Mouse (Mus musculus) forebrain, embryonic 11.5 days (tissue): ENCODE data around the gene Uap1l1. TPM values are rescaled to one million over a fixed set of nuclear protein-coding genes. Genes with fewer than 3 reads are reported as not detected.

ENCODE experiments used
- ATAC-seq: fragments of 200-750 bp; cut with Nextera tagmentation; replicated peaks from 2 replicates; pipeline ENCODE4 v1.8.0; 2017; ENCODE audit warnings: moderate TSS enrichment; ENCODE audit not compliant: low FRiP score
- DNase-seq: peaks from one replicate; pipeline ENCODE4 v3.0.0-alpha.2; 2017; ENCODE audit warnings: low spot score
- H3K27ac ChIP-seq: fragments of 300-500 bp; sonication (generic); 2 replicates; pipeline ENCODE4 v1.5.1; 2014; ENCODE audit warnings: low read depth, low read length
- H3K27me3 ChIP-seq: fragments of 300-500 bp; sonication (generic); 2 replicates; pipeline ENCODE4 v1.6.1; 2014; ENCODE audit warnings: mild to moderate bottlenecking, low read length, mixed read lengths; ENCODE audit not compliant: control insufficient read depth, insufficient read depth
- H3K36me3 ChIP-seq: fragments of 300-500 bp; sonication (generic); 2 replicates; pipeline ENCODE4 v1.6.1; 2014; ENCODE audit warnings: mild to moderate bottlenecking, low read length, moderate library complexity, mixed read lengths; ENCODE audit not compliant: control insufficient read depth, insufficient read depth
- H3K4me1 ChIP-seq: fragments of 300-500 bp; sonication (generic); replicated peaks from 2 replicates; pipeline ENCODE4 v1.6.1; 2014; ENCODE audit warnings: low read length, mixed read lengths; ENCODE audit not compliant: control insufficient read depth, insufficient read depth
- H3K4me2 ChIP-seq: fragments of 300-500 bp; sonication (generic); 2 replicates; pipeline ENCODE4 v1.6.1; 2014; ENCODE audit warnings: low read depth, mild to moderate bottlenecking, low read length, moderate library complexity, mixed read lengths; ENCODE audit not compliant: severe bottlenecking
- H3K4me3 ChIP-seq: fragments of 300-500 bp; sonication (generic); 2 replicates; pipeline ENCODE4 v1.5.1; 2014; ENCODE audit warnings: low read depth, low read length
- H3K9ac ChIP-seq: fragments of 300-500 bp; sonication (generic); 2 replicates; pipeline ENCODE4 v1.6.1; 2014; ENCODE audit warnings: low read length
- H3K9me3 ChIP-seq: fragments of 300-500 bp; sonication (generic); 2 replicates; pipeline ENCODE4 v1.6.1; 2016; ENCODE audit warnings: low read length, mixed read lengths; ENCODE audit not compliant: control insufficient read depth
- WGBS: fragments of 180-500 bp; shearing (Covaris S2); extraction: QIAGEN DNeasy Blood & Tissue Kit; methylation state at CpG from one replicate; pipeline ENCODE4 v1.1.7; 2014; 5-methylcytosine and 5-hydroxymethylcytosine counted together
- polyA plus RNA-seq: library from polyadenylated mRNA; unstranded; fragments of >200 nt; fragmentation: Nextera tagmentation; extraction: Ambion mirVana; gene quantifications from 2 replicates; pipeline ENCODE4 v1.2.1, GENCODE M21; 2014

Gene Uap1l1
- polyA plus RNA-seq, 1 experiment from 2014 or later, result 3.1 TPM

DNA sequence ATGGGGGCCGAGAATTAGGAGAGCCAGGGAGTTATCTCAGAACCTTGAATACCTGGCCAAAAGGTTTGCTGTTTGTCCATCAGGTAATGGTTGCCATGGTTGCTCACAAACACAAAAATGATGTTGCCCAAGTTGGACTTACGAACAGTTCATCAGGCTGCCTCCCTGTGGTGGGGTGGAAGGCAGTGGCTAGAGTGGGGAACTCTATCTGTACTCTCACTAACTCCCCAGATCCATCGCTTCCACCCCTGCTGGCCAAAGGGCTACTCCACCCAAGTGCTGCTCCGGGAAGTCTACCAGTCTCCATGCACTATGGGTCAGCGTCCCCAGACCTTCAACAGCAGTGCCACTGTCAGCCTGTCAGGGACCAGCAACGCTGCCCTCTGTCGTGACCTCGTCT, 33.6 kb upstream of the Uap1l1 start, which contains the start of gene Npdc1:
Gene Npdc1 (plus strand): TSS at position 301 of the 400 bp plus-strand sequence.
- Histone ChIP-seq H3K9ac (no peak within 1 kb of the TSS), H3K4me3 (no peak within 1 kb of the TSS), H3K27ac (no peak within 1 kb of the TSS), H3K4me1 (peaks cover 6% of the 10 kb centered on the region), H3K27me3 (peaks cover 41% of the 10 kb centered on the region), H3K9me3 (no peaks in the 10 kb centered on the region), H3K36me3 (no peaks in the 10 kb centered on the region), H3K4me2 (no peak within 1 kb of the TSS)
- WGBS, result 64% methylated on average over 8 of the region's 8 CpGs
- DNase-seq (no peak), ATAC-seq (no peak)

GRCm38 (mm10) chr2:25398065-25398464, 32.6 kb upstream of the Uap1l1 start:
- ATAC-seq (no peak), DNase-seq (no peak)
- Histone ChIP-seq H3K4me1 (peaks cover 6% of the 10 kb centered on the region), H3K9me3 (no peaks in the 10 kb centered on the region), H3K27ac (no peak overlapping the region), H3K27me3 (peaks cover 41% of the 10 kb centered on the region), H3K36me3 (no peaks in the 10 kb centered on the region), H3K4me3 (no peak overlapping the region), H3K4me2 (no peak overlapping the region), H3K9ac (no peak overlapping the region)
- 92% methylated on average over 7 of the region's 7 CpGs for WGBS

- ATAC-seq (no peak), DNase-seq (no peak)
- Histone ChIP-seq H3K4me1 (peaks cover 6% of the 10 kb centered on the region), H3K4me3 (no peak overlapping the region), H3K9me3 (no peaks in the 10 kb centered on the region), H3K9ac (no peak overlapping the region), H3K36me3 (no peaks in the 10 kb centered on the region), H3K27ac (no peak overlapping the region), H3K4me2 (no peak overlapping the region), H3K27me3 (peaks cover 41% of the 10 kb centered on the region)
- WGBS, result 79% methylated on average over 1 of the region's 1 CpGs
Observed at GRCm38 (mm10) chr2:25397010-25397409, 31.5 kb upstream of the Uap1l1 start.

GRCm38 (mm10) chr2:25396597-25396983, 31.1 kb upstream of the Uap1l1 start:
- H3K9ac ChIP-seq, result no peak overlapping the region
- peaks cover 6% of the 10 kb centered on the region for H3K4me1 ChIP-seq
- H3K9me3 ChIP-seq, result no peaks in the 10 kb centered on the region
- no peak overlapping the region for H3K27ac ChIP-seq
- H3K36me3 ChIP-seq, result no peaks in the 10 kb centered on the region
- DNase-seq, result no peak
- H3K27me3 ChIP-seq, result peaks cover 41% of the 10 kb centered on the region
- H3K4me3 ChIP-seq, result no peak overlapping the region
- ATAC-seq, result no peak
- 28% methylated on average over 3 of the region's 3 CpGs for WGBS
- H3K4me2 ChIP-seq, result peak overlapping the region; percentile 61; the same call in 1 of the 2 replicates

- peaks cover 41% of the 10 kb centered on the region for H3K27me3 ChIP-seq
- H3K27ac ChIP-seq, result no peak within 1 kb of the TSS
- H3K4me3 ChIP-seq, result peak within 1 kb of the TSS; percentile 27
- WGBS, result 2% methylated on average over 57 of the region's 57 CpGs
- peak within 1 kb of the TSS; percentile 61 for H3K4me2 ChIP-seq
- ATAC-seq, result no peak
- H3K9ac ChIP-seq, result peak within 1 kb of the TSS; percentile 41; the same call in 1 of the 2 replicates
- H3K4me1 ChIP-seq, result peaks cover 6% of the 10 kb centered on the region
- no peaks in the 10 kb centered on the region for H3K36me3 ChIP-seq
- H3K9me3 ChIP-seq, result no peaks in the 10 kb centered on the region
- DNase-seq, result no peak
Observed at GRCm38 (mm10) chr2:25395721-25396596, 30.5 kb upstream of the Uap1l1 start, which contains the start of gene Entpd2. Gene Entpd2, plus strand, starts transcription at chr2:25395874.

DNA sequence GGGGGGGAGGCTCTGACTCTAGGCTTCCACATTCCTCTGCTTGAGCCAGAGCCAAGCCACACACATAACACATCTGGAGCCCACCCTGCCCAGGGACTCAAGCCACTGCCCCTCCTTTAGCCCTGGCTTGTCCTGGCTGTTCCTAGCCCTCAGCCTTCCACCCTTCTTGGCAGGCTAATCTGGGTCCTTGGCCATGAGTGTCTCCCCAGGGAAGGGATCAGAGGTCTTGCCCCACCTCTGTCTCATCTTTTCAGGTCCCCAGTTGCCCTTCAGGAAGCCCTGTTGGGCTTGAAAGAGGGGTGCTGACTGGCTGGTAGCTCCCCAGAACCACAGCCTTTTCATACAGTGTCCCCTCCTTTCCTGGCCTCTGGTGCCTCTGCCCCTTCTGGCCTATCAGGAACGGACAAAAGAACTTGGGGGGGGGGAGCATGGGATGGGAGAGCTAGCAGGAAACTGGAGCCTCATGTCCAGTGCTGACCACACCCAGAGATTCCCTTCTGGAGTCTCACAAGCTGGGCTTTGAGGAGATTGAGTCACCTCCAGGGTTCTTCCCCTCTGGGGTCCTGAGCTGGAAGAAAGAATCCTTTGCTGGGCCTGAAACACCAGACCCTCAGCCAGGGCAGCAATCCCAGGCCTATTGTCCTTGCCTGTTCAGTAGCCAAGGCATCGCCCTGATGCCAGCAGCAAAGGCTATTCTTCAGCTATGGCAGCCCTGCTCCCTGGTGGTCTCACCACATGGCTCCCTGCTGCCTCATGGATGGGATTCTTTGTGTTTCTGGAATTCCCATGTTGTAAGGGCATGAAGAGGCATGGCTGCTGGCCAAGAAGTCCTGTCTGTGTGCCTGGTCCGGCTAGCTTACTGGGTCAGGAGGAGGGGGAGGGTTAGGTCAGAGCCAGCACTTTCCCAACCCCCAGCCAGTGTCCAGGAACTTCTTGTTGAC, 29.1 kb upstream of the Uap1l1 start:
- H3K4me3 ChIP-seq, result no peak overlapping the region

DNA sequence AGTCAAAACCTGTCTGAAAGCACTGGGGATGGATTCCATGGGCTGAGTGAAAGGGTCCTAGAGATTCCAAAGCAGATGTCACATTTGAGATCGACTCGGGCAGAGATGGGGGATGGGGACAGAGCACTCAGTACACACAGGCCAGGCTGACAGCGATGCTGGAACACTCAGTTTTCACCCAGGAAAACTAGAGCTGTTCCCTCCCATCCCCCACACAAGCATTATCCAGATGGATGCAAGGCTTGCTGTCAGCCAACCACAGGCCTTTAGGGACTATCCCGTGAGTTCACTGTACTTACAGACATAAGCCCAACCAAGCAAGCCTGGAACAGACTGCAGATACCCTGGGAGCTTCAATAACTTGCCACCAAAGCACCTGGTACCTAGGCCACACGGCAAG, 25.8 kb upstream of the Uap1l1 start:
- Histone ChIP-seq H3K27me3 (peaks cover 16% of the 10 kb centered on the region), H3K27ac (no peak overlapping the region), H3K36me3 (no peaks in the 10 kb centered on the region), H3K9ac (no peak overlapping the region), H3K9me3 (no peaks in the 10 kb centered on the region), H3K4me3 (no peak overlapping the region), H3K4me2 (no peak overlapping the region), H3K4me1 (peaks cover 6% of the 10 kb centered on the region)
- no peak for DNase-seq
- ATAC-seq, result no peak
- 78% methylated on average over 5 of the region's 5 CpGs for WGBS

More for the DNA sequence above, 29.1 kb upstream of the Uap1l1 start:
- DNase-seq (no peak), ATAC-seq (no peak)
- 35% methylated on average over 3 of the region's 3 CpGs for WGBS
- peaks cover 29% of the 10 kb centered on the region for H3K27me3 ChIP-seq
- no peak overlapping the region for H3K9ac ChIP-seq
- no peak overlapping the region for H3K27ac ChIP-seq
- peaks cover 6% of the 10 kb centered on the region for H3K4me1 ChIP-seq
- no peak overlapping the region for H3K4me2 ChIP-seq
- no peaks in the 10 kb centered on the region for H3K9me3 ChIP-seq
- no peaks in the 10 kb centered on the region for H3K36me3 ChIP-seq

- Histone ChIP-seq H3K27ac (no peak overlapping the region), H3K9me3 (no peaks in the 10 kb centered on the region), H3K4me3 (no peak overlapping the region), H3K36me3 (no peaks in the 10 kb centered on the region), H3K4me2 (no peak overlapping the region), H3K27me3 (no peaks in the 10 kb centered on the region), H3K9ac (no peak overlapping the region), H3K4me1 (no peaks in the 10 kb centered on the region)
- ATAC-seq (no peak), DNase-seq (no peak)
- 79% methylated on average over 5 of the region's 5 CpGs for WGBS
Observed at GRCm38 (mm10) chr2:25384492-25384891, 19.0 kb upstream of the Uap1l1 start.
